Mouse (Mus musculus) activated CD4-positive, CD25-positive, alpha-beta regulatory T cell, adult 4 months (primary cell): ENCODE results near the gene Prss8. TPM values are rescaled to one million over a fixed set of nuclear protein-coding genes. Genes with fewer than 3 reads are reported as not detected.

Experiments
- ATAC-seq: one replicate; pipeline ENCODE4 v1.8.0; 2017
- polyA plus RNA-seq, 2 experiments: library from polyadenylated mRNA; unstranded; fragments of 100-300 nt; shearing (Covaris generic); gene quantifications; one replicate each; pipeline ENCODE4 v1.2.1; 2017

Gene Prss8
- polyA plus RNA-seq, 2 experiments from 2014 or later, result not detected

GRCm38 (mm10) chr7:127894480-127894879 is 35.4 kb downstream of the Prss8 start:
- no peak for ATAC-seq

- ATAC-seq, result no peak
These were observed 39.1 kb downstream of the Prss8 start, which contains the start of gene Prss53 for GRCm38 (mm10) chr7:127890798-127891197. Gene Prss53, minus strand, starts transcription at chr7:127890970.

GRCm38 (mm10) chr7:127888821-127889220 is 41.1 kb downstream of the Prss8 start:
- no peak for ATAC-seq

GRCm38 (mm10) chr7:127887781-127888180 is 42.1 kb downstream of the Prss8 start:
- ATAC-seq, result no peak

GRCm38 (mm10) chr7:127887191-127887590 is 42.7 kb downstream of the Prss8 start:
- no peak for ATAC-seq

GRCm38 (mm10) chr7:127886551-127886950 is 43.4 kb downstream of the Prss8 start:
- no peak for ATAC-seq

- no peak for ATAC-seq
These were observed 44.0 kb downstream of the Prss8 start for GRCm38 (mm10) chr7:127885951-127886350.

GRCm38 (mm10) chr7:127880431-127880830 is 49.5 kb downstream of the Prss8 start:
- no peak for ATAC-seq

- ATAC-seq, result no peak
These were observed 50.6 kb downstream of the Prss8 start for GRCm38 (mm10) chr7:127879301-127879700.

- ATAC-seq, result peak; percentile 37
These were observed 53.2 kb downstream of the Prss8 start, which contains the start of gene Zfp668 for GRCm38 (mm10) chr7:127876467-127877348. Gene Zfp668, minus strand, starts transcription at chr7:127876828.

GRCm38 (mm10) chr7:127876041-127876466 is 53.9 kb downstream of the Prss8 start, which contains the start of gene Zfp646:
Gene Zfp646, plus strand, starts transcription at chr7:127876221.
- peak; percentile 53 for ATAC-seq

Other genes starting within 250 kb of the Prss8 start
- gene Bcl7c, start 221.2 kb downstream of the Prss8 start, polyA plus RNA-seq, result 1 to 10 TPM; 4.2 to 6.2 TPM
- gene Ctf1, start 217.4 kb downstream of the Prss8 start, polyA plus RNA-seq, result not detected
- not detected for gene Ctf2, start 197.9 kb downstream of the Prss8 start, polyA plus RNA-seq
- gene Fbxl19, start 185.6 kb downstream of the Prss8 start, polyA plus RNA-seq, result under 1 TPM; 0.36 to 0.83 TPM
- gene Orai3, start 160.3 kb downstream of the Prss8 start, polyA plus RNA-seq, result 10 to 100 TPM; 11.3 to 12.2 TPM
- gene Setd1a, start 153.4 kb downstream of the Prss8 start, polyA plus RNA-seq, result 1 to 10 TPM; 6.3 to 7.4 TPM
- not detected for gene Gm49388, start 144.5 kb downstream of the Prss8 start, polyA plus RNA-seq
- 1 to 10 TPM; 5.2 to 5.7 TPM for gene Hsd3b7, start 129.5 kb downstream of the Prss8 start, polyA plus RNA-seq
- gene Stx4a, start 105.8 kb downstream of the Prss8 start, polyA plus RNA-seq, result 10 to 100 TPM; 49.3 to 54.6 TPM
- under 1 TPM in 1 of 2 experiments, not detected in 1; 0.62 TPM for gene Stx1b, start 105.6 kb downstream of the Prss8 start, polyA plus RNA-seq
- gene Zfp646, start 53.9 kb downstream of the Prss8 start, polyA plus RNA-seq, result 10 to 100 TPM; 20.0 to 28.1 TPM
- 10 to 100 TPM; 10.4 to 11.0 TPM for gene Zfp668, start 53.3 kb downstream of the Prss8 start, polyA plus RNA-seq
- under 1 TPM in 1 of 2 experiments, not detected in 1; 0.22 TPM for gene Prss53, start 39.1 kb downstream of the Prss8 start, polyA plus RNA-seq
- gene Gm21974, start 34.6 kb downstream of the Prss8 start, polyA plus RNA-seq, result not detected
- gene Vkorc1, start 34.5 kb downstream of the Prss8 start, polyA plus RNA-seq, result 10 to 100 TPM; 20.9 to 31.8 TPM
- 10 to 100 TPM; 62.4 to 77.7 TPM for gene Bckdk, start 26.0 kb downstream of the Prss8 start, polyA plus RNA-seq
- gene Kat8, start 17.6 kb downstream of the Prss8 start, polyA plus RNA-seq, result 10 to 100 TPM; 29.9 to 32.1 TPM
- gene Prss36, start 16.6 kb upstream of the Prss8 start, polyA plus RNA-seq, result 1 to 10 TPM; 2.1 to 3.6 TPM
- 10 to 100 TPM; 36.5 to 39.3 TPM for gene Fus, start 37.4 kb upstream of the Prss8 start, polyA plus RNA-seq
- gene Pycard, start 63.8 kb upstream of the Prss8 start, polyA plus RNA-seq, result 100 to 1,000 TPM; 429 to 455 TPM
- under 1 TPM in 1 of 2 experiments, not detected in 1; 0.36 TPM for gene Trim72, start 73.8 kb upstream of the Prss8 start, polyA plus RNA-seq
- under 1 TPM; 0.66 to 0.94 TPM for gene Itgam, start 132.5 kb upstream of the Prss8 start, polyA plus RNA-seq
- under 1 TPM in 1 of 2 experiments, not detected in 1; 0.08 TPM for gene Gm49368, start 132.6 kb upstream of the Prss8 start, polyA plus RNA-seq
- gene Itgax, start 199.4 kb upstream of the Prss8 start, polyA plus RNA-seq, result not detected
- gene Itgad, start 224.3 kb upstream of the Prss8 start, polyA plus RNA-seq, result under 1 TPM in 1 of 2 experiments, not detected in 1; 0.40 TPM